Mouse (Mus musculus) retina, postnatal 1 day (tissue): ENCODE data around the gene Tmem25.
A peak's percentile ranks its signal among the peaks of the same experiment; 100 is the strongest.

Source experiments
- DNase-seq: peaks from one replicate; pipeline ENCODE4 v3.0.0-alpha.2; 2012

Tmem25 gene

DNA sequence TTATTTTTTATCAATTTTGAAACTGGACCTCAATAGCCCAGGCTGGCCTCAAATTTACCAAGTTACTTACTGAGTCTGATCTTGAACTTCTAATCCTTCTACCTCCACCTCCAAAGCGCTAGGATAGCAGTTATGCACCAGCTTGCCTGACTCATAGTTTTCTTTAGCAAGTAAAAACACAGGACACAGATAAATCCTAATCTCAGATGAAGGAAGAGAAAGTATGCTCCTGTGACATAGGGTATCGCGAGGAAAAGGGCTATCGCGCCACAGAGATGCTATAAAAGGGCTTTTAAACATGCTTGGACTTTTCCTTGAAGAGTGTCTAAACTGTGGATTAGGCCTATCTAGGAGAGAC is 26.7 kb downstream of the Tmem25 start:
- no peak for DNase-seq

DNA sequence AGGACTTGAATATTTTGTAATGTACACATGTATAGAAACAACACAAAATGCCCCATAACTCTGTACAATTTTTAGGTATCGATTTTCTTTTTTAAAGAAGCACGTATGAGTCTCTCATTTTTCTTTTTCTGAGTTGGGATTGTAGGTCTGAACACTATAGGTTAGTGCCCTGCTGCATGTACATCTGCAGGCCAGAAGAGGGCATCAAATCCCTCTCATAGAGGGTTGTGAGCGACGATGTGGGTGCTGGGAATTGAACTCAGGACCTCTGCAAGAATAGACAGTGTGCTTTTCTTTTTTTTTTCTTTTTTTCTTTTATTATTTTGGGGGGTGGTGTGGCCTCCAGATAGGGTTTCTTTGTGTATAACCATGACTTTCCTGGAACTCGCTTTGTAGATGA is 27.7 kb downstream of the Tmem25 start:
- no peak for DNase-seq

DNA sequence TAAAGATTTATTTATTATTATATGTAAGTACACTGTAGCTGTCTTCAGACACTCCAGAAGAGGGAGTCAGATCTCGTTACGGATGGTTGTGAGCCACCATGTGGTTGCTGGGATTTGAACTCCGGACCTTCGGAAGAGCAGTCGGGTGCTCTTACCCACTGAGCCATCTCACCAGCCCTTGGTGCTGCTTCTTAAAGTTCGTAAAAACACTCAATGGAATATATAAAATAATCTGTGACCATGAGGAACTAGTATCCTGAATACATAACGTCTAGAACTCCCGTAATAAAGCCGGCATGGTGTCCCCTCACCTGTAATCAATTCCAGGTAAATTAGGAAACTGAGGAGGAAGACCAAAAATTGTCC is 31.1 kb downstream of the Tmem25 start:
- DNase-seq = peak; percentile 2

DNA sequence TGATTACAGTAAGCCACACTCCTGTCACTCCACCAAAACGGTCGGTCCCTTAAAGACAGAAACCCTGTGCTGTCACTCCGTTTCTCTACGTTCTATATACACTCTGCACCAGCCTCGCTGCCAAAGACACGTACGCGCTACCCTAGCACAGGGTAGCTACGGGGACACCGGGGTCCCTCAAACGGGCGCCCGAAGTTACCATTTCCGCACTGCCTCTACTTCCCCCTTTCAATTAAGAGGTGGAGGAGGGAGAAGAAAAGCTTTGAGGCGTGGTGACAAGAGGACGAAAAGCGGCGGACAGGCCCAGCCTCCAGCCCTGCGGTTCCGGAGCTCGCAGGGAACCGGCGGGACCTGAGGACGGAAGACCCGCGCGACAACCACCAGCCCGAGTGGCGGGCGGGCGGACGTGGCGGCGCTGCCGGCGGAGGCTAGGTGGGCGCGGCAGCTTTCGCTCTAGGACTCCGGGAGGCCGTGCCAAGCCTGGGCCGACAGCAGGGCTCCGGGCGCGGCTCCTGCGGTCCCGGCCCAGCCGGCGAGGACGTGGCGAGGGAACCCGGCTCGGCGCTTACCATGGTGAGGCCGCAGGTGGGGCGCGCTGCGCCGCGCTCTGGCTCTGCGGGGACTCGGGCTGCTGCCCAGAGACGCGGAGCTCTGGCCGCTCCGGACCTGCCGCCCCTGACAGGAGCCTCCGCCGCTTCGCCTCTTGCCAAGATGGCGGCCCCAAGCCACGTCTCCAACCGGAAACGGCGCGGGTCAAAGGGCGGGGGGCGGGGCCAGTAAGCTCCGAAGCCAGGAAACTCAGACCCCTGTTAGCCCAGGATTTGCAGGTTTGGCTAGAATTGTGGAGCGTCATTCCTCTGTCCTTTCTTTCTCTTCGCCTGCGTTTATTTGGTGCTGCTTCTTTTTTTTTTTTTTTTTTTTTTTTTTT is 31.7 kb downstream of the Tmem25 start, which contains the start of the genes Arcn1 and Ift46:
Gene Arcn1 (minus strand): TSS at position 745 of the 928 bp plus-strand sequence.
Gene Ift46 (plus strand): TSS at position 808 of the 928 bp plus-strand sequence.
- DNase-seq = peak; percentile 95

DNA sequence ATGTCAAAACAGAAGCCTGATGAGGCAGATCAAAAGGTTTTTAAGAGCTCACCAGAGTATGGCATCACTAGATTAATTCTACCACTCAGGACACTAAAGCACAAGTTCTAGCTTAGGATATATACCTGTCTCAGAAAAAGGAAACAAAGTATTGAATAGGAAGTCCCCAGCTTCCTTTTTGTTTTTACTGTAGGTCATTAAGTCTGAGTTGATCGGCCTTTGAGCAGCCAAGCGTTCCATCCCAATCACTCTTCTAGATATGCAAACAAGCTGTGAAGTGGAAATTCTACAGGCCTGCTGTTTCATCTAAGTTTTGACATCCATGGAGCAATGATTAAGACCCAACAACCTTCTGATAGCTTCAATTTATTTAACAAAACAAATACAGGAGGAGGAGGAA is 38.2 kb downstream of the Tmem25 start:
- DNase-seq = no peak

DNA sequence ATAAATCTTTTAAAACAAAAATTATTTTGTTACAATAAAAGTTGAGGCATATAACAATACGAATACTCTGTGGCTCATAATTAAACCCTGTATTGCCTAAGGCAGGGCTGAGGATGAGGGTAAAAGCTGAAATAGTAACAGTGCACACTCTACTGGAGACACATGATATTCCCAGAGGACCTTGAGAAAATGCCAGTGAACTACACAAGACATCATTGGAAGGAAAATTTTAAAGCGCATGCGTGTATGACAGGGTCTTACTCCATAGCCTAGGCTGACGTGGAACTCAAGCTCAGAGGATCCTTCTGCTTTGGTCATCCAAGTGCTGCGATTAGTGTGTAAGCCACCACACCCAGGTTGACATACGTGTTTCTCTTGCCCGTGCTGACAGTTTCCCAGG is 50.6 kb downstream of the Tmem25 start:
- DNase-seq = no peak

DNA sequence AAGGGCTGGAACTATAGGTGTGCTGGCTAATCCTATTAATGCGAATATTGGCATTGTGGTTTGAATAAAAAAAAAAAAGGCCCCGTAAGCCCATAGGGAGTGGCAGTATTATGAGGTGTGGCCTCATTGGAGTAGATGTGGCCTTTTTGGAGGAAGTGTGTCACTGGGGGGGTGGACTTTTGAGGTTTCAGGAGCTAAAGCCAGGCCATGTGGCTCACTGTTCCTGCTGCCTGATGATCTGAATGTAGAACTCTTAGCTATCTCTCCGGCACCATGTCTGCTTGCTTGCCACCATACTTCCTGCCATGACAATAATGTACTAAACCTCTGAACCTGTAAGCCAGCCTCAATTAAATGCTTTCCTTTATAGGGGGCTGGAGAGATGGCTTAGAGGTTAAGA is 51.8 kb downstream of the Tmem25 start:
- DNase-seq = no peak

DNA sequence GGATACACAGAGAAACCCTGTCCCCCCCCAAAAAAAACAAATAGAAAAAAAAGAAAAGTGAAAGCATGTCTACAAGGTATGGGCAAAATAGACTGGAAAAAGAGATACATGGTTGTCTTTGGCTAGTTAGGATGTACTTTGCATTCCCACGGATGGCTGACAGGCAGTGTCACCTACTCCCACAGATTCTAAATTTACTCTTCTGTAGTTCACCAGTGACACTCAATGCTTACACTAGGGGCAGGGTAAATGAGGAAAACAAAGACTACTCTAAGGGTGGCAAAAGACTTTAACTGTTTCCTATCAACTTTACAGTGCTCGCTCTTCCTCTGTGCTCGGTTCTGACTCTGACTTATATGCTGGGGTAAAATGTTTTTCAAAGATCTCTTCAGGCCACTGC is 52.4 kb downstream of the Tmem25 start:
- no peak for DNase-seq

DNA sequence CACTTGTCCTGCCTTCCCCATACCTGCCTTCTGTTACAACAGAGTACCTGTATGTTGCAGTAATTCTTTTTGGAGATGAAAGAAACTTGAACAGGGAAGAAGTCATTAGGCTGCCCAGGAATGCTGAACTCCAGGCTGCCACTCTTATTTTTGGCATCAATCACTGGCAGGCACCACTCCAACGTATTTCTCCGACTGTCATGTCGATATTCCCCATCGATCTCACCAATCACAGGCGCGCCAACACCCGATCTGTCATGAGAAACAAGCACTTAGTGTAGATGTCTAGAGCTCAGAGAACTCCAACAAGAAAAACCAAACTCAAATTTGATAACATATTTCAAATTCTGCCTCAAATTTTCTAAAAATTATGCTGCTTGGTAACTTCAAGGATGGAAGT is 53.7 kb downstream of the Tmem25 start:
- DNase-seq = no peak
